Mouse (Mus musculus) cerebellum, postnatal 25 days (tissue): ENCODE data around the gene Mettl2.
A peak's percentile ranks its signal among the peaks of the same experiment; 100 is the strongest.
"Not testable (repeated sequence)": the region's sequence is repeated elsewhere in the genome, so short reads cannot be mapped to it uniquely, and the experiment has no call there.

Experiments used
- DNase-seq, 2 experiments: peaks; one replicate each; pipeline ENCODE4 v3.0.0; 2021; ENCODE audit warnings: mixed read lengths in 2 of 2

Mettl2 gene

GRCm38 (mm10) chr11:105125735-105126519 lies at the start of gene Mettl2:
TSS of gene Mettl2 (plus strand) at chr11:105126425.
- DNase-seq = peak; percentile 80 to 93

DNA sequence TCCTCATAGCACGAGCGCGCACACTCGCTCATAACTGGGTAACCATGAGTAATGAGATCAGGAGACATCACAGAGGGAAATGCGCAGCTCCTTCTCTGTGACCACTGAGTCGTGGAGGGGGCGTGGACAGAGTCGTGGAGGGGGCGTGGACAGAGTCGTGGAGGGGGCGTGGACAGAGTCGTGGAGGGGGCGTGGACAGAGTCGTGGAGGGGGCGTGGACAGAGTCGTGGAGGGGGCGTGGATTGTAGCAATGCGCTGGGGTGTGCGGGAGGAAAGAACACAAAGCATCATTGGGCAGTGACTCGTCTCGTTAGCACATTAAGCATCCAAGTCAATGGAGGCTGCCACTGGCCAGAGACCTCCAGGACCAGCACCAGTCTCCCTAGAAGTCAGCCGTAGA lies 13.8 kb upstream of the Mettl2 start:
- not testable (repeated sequence) for DNase-seq

- DNase-seq = no peak
Observed at GRCm38 (mm10) chr11:105117814-105118213, 8.4 kb upstream of the Mettl2 start.

DNA sequence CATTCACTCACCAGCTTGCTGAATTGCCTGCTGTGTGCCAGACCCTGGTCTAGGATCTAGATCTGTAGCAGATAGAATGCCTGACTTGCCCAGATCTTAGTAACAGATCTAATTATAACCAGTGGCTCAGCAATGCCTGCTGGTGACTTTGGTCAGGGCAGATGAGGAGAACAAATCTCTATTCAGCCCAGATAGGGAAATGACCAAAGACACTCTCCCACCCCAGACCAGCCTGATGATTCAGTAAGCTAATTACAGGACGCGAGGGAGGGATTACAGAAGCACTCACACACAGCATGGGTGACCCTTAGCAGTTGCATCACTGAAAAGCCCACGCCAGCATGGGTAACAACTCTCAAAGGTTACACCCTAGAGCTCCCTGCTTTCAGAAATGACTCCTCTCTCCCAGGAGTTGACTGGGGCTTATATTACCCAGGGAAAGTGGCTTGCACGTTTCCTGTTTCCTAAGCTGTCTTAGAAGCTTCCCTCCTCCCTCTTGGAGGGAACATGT lies 5.6 kb upstream of the Mettl2 start:
- no peak for DNase-seq

DNA sequence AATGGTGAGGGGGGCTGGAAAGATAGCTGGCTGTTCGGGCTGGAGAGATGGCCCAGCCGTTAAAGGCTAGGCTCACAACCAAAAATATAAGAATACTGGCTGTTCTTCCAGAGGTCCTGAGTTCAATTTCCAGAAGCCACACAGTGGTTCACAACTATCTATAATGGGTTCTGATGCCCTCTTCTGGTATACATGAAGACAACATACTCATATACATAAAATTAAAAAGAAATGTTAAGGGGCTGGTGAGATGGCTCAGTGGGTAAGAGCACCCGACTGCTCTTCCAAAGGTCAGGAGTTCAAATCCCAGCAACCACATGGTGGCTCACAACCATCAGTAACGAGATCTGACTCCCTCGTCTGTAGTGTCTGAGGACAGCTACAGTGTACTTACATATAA lies 4.4 kb upstream of the Mettl2 start:
- not testable (repeated sequence) for DNase-seq

- peak in 1 of 2 experiments; percentile 41 for DNase-seq
Observed at GRCm38 (mm10) chr11:105123986-105124385, 2.2 kb upstream of the Mettl2 start.

GRCm38 (mm10) chr11:105126520-105127029 lies 350 bp downstream of the Mettl2 start:
- no peak for DNase-seq

- no peak for DNase-seq
Observed at GRCm38 (mm10) chr11:105135692-105136091, 9.5 kb downstream of the Mettl2 start.

DNA sequence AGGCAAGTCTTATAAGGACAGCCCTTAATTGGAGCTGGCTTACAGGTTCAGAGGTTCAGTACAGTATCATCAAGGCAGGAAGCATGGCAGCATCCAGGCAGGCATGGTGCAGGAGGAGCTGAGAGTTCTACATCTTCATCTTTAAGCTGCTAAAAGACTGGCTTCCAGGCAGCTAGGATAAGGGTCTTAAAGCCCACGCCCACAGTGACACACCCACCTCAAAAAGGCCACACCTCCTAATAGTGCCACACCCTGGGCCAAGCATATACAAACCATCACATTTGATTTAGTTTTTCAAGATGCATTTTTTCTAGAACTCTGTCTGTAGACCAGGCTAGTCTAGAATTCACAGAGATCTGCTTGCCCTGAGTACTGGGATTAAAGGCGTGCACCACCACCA lies 11.0 kb downstream of the Mettl2 start:
- not testable (repeated sequence) for DNase-seq

GRCm38 (mm10) chr11:105140512-105140911 lies 14.3 kb downstream of the Mettl2 start:
- not testable (repeated sequence) for DNase-seq

DNA sequence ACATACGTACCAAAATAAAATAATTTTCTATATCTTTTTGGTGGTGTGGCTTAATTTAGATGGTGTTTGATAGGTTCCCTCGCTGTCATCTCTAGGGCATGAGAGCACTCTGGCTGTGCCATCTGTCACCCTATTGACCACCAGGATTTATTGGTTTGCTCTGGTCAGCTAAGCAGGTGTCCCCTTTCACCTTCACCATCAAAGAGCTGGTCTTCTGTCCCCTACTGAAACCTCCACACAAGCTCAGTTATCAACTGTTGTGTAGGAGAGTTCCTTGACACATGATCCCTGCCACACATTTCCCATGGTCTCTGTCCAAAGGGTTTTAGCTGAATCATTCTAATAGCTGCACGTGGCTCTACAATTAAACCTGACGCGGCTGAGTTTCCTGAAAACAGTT lies 14.9 kb downstream of the Mettl2 start:
- no peak for DNase-seq

- no peak for DNase-seq
Observed at GRCm38 (mm10) chr11:105143564-105143963, 17.3 kb downstream of the Mettl2 start.

- no peak for DNase-seq
Observed at GRCm38 (mm10) chr11:105144084-105144483, 17.9 kb downstream of the Mettl2 start.

- no peak for DNase-seq
Observed at GRCm38 (mm10) chr11:105144508-105145210, 18.4 kb downstream of the Mettl2 start.

GRCm38 (mm10) chr11:105145211-105145610 lies 19.0 kb downstream of the Mettl2 start:
- DNase-seq = no peak

GRCm38 (mm10) chr11:105146593-105146992 lies 20.4 kb downstream of the Mettl2 start, which contains the start of gene Gm10842:
TSS of gene Gm10842 (plus strand) at chr11:105146893.
- DNase-seq = no peak

DNA sequence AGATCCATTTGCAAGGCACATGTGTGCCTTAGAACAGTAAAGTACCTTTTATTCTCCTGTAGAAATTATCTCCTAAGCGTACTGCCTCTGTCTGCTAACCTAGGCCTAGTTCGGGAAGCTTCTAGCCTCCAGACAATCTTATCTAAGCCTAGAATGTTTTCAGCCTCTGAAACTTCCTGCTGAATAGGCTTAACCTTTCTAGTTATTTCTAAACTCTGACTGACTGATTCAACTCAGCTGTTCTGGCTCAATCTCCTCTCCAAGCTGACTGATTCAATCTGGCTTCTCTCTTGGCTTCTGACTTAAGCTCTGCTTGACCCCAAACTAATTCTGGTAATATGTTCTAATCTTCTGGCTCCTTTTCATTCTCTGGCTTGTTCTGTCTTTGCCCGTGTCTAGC lies 23.1 kb downstream of the Mettl2 start:
- DNase-seq = no peak

DNA sequence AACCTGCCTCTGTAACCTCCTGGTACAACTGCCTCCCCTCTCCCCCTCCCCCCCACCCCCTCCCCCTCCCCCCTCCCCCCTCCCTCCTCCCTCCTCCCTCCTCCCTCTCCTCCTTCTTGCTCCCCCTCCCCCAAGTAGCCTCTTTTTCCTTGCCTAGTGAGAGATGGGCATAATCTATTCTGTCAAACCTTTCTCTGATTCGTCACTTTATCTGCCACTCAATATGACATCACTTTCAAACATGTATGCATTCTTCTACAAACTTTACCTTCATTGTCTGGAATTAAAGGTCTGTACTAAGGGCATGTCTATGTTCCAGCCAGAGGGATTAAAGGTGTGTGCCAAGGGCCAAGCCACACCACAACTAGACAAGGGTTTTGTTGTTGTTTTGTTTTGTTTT lies 23.5 kb downstream of the Mettl2 start:
- no peak for DNase-seq

GRCm38 (mm10) chr11:105150691-105151090 lies 24.5 kb downstream of the Mettl2 start:
- no peak for DNase-seq

DNA sequence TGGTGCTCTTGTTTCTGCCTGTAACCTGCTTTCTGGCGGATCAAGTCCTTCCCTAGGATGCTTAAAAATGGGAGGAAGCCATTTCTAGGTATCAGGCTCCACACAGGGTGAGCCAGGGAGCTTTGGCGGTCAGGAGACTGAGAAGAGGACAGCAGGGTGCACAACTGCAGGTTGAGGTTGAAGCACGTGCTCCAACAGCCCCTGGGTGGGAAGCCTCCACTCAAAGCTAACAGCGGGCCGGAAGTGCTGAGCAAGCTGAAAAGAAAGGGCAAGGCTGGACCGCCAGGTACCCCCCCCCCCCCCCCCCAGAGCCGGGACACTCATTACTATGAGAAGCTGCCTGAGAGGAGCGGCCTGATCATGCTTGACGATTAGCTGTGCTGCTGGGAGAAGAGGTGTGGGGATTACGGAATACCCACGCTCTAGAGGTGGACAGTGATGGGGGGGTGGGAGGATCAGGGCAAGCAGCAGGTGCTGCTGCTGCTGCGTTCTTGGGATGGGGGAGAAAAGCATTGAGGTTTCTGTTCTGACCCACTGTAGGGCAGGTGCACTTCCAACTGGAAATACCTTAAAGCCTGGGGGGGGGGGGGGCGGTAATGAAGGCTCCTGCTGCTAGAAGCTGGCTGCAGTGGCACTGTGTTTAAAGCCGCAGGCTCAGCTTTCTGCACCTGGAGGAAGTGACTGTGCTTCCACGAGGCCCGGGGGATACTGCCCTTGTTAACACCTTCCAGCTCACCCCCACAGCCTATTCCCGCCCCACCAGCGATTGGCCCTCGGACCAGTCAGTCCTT lies 25.2 kb downstream of the Mettl2 start:
- no peak for DNase-seq

DNA sequence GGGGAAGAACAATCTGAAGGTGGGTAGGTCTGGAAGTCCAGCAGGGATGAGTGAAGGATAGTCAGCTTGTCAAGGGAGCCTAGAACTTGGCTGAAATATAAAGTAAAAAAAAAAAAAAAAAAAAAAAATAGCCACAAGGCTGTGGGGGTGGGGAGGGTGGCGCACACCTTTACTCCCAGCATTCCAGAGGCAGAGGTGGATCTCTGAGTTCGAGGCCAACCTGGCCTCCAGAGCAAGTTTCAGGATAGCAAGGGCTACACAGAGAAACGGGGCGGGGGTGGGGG lies 25.7 kb downstream of the Mettl2 start:
- DNase-seq = no peak

DNA sequence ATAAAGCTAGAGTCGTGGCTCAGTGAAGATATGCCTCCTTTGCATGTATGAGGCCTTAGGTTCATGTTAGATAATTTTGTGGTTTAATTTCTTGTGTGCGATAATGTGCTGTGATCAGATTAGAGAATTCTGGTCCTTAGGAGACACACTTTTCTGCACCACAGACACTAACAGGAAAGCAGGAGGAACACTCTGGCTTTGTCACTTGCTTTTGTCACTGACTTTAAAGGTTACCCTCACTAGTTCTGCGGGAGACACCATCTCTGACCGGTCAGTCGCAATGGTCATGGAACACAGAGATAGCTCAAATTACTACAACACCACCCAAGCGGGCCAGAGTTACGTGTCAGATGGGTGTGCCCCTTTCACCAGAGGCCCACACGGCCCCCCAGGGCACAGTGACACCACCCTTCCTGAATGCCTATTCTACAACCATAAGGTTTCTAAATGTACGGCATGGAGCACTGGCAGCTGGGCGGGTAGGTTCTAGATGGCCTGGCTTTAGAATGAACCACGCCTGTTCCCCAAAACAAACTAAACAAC lies 26.2 kb downstream of the Mettl2 start:
- DNase-seq = no peak
